In the genomic region with DNA sequence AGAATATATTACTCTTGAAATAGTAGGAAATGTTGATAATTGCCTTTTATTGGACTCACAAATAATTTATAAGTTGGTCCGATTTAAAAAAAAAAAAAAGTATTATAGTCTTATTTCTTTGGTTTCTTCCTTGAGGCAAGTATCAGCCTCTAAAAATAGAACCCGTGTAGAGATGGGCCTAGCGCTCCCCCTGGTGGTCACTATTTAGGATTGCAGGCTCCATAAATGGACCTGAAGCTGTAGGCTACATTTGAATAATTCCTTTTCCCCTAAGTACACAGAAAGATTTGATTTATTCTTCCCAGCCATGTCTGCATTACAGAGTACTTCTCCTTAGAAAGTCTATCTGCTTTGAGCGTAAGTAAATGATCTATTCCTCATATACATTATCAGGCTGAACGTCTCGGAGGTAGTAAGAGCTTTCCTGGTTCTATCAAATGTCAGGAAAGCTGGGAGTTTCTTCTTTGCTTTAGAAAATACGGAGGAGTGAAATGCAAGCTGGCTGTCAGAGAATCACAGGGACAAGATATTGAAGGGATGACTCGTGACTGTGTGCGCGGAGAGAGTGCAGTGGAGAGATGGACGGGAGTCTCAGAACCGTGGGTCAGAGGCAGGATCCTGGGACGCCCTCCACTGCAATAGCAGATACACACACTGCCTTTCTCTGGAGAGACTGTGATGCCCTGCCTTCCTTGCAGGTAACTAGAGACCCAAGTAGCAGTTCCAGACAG, we compare ENCODE assay signal across 10 mouse cellular contexts. TPM values are rescaled to one million over a fixed set of nuclear protein-coding genes. Genes with fewer than 3 reads are reported as not detected.
DNase-seq lines count a peak whose midpoint lies in the region; ATAC-seq and TF ChIP-seq lines count a peak whose summit lies in the region.
"Had no signal": no experiment of that assay in that cellular context is flagged by ENCODE, and none has a peak within 500 bp of the region (broad histone marks: within the 10 kb centered on the region; RNA-seq: fewer than 3 reads in every experiment).

No protein-coding gene starts in this region.

- no peak for ATAC-seq in hindbrain, postnatal 0 days

- intact Hi-C loops in left cerebral cortex, postnatal 4 days (cut with DNase I): loop anchor here (5.0 to 10.0 kb wide), 2 partner anchors 379 to 527 kb away; no protein-coding TSS in a partner anchor

- no peak overlapping the region for H3K4me2 ChIP-seq in hindbrain, postnatal 0 days (ENCODE audit: low read depth, low read length)
- H3K4me2 ChIP-seq: liver, embryonic 13.5 days had no signal

- no peak for TF ChIP-seq POLR2A in embryonic fibroblast, embryonic 13.5 days (IDR thresholded peaks at IDR 0.05; ENCODE audit: low read depth, low read length)

- H3K36me3 ChIP-seq in hindbrain, postnatal 0 days (ENCODE audit: insufficient read depth, low read length): no peaks in the 10 kb centered on the region
- H3K36me3 ChIP-seq: liver, embryonic 13.5 days had no signal

- no peaks in the 10 kb centered on the region for H3K27me3 ChIP-seq in hindbrain, postnatal 0 days (ENCODE audit: insufficient read depth, low read length)
- H3K27me3 ChIP-seq: liver, embryonic 13.5 days had no signal

- peak; percentile 9; the same call in 1 of the 2 replicates for TF ChIP-seq CTCF in embryonic fibroblast, embryonic 13.5 days (IDR thresholded peaks at IDR 0.05; ENCODE audit: borderline replicate concordance, insufficient read depth, low read length)
- peak; percentile 92 for TF ChIP-seq CTCF in hindbrain, postnatal 0 days (IDR thresholded peaks at IDR 0.05; ENCODE audit: low read depth)

- no peaks in the 10 kb centered on the region for H3K4me1 ChIP-seq in embryonic fibroblast, embryonic 13.5 days (ENCODE audit: control insufficient read depth, insufficient read depth, low read length)
- H3K4me1 ChIP-seq in hindbrain, postnatal 0 days (ENCODE audit: insufficient read depth, low read length): 0 out of 2 replicates have a peak, but pooled peaks cover 2% of the 10 kb centered on the region
- H3K4me1 ChIP-seq: liver, embryonic 13.5 days had no signal

- peak; percentile 45 to 75 for DNase-seq in adrenal gland, adult (ENCODE audit: inconsistent age in 2 of 2, low spot score in 1 of 2)
- no peak for DNase-seq in adrenal gland, postnatal 4 days (ENCODE audit: low spot score in 2 of 2)
- DNase-seq in 416B (ENCODE audit: low read depth): peak; percentile 48
- DNase-seq in brain, adult 2 months (ENCODE audit: low read depth, low spot score): peak; percentile 91
- peak; percentile 85 for DNase-seq in hindbrain, postnatal 0 days (ENCODE audit: low spot score)
- DNase-seq in left cerebral cortex, postnatal 4 days: peak; percentile 47
- DNase-seq in retina, postnatal 7 days (ENCODE audit: low read depth, low spot score): peak; percentile 41
- DNase-seq: liver, embryonic 13.5 days had no signal

- H3K9ac ChIP-seq in hindbrain, postnatal 0 days (replicated peaks; ENCODE audit: low read length): no peak overlapping the region
- H3K9ac ChIP-seq: liver, embryonic 13.5 days had no signal

- 54% methylated on average over 13 of the region's 13 CpGs for WGBS in hindbrain, postnatal 0 days

- H3K9me3 ChIP-seq in hindbrain, postnatal 0 days (ENCODE audit: low read length): no peaks in the 10 kb centered on the region
- H3K9me3 ChIP-seq: liver, embryonic 13.5 days had no signal

- no peak overlapping the region for H3K4me3 ChIP-seq in embryonic fibroblast, embryonic 13.5 days (ENCODE audit: insufficient read depth, low read length)
- no peak overlapping the region for H3K4me3 ChIP-seq in hindbrain, postnatal 0 days (ENCODE audit: low read length)
- H3K4me3 ChIP-seq: liver, embryonic 13.5 days had no signal

- no peak overlapping the region for H3K27ac ChIP-seq in embryonic fibroblast, embryonic 13.5 days (ENCODE audit: insufficient read depth, low read length)
- no peak overlapping the region for H3K27ac ChIP-seq in hindbrain, postnatal 0 days
- H3K27ac ChIP-seq: liver, embryonic 13.5 days had no signal

RNA-seq across cellular contexts. Expression of gene C8a, which starts 18.0 kb away (rescaled TPM):
- 10 to 100 TPM in 1 of 2 experiments, under 1 TPM in 1; 0.48 to 15.3 TPM for total RNA-seq in adrenal gland, postnatal 4 days (2021)
- polyA plus RNA-seq in embryonic fibroblast, embryonic 13.5 days (2011; ENCODE audit: insufficient read length, low read depth, missing spikeins): not detected in 2 replicates
- not detected in 2 replicates for total RNA-seq in hindbrain, postnatal 0 days (2014; rRNA removed)
- 0.04 TPM in 1 of 2 replicates, not detected in the other for polyA plus RNA-seq in hindbrain, postnatal 0 days (2015; fragmentation: Nextera tagmentation; extraction: Ambion mirVana)
- not detected for total RNA-seq in left cerebral cortex, postnatal 4 days (2021)

RNA-seq across cellular contexts. Expression of gene Fyb2, which starts 19.1 kb away (rescaled TPM):
- total RNA-seq in adrenal gland, postnatal 4 days (2021): under 1 TPM; 0.34 to 0.51 TPM
- 0.33 and 1.2 TPM in 2 replicates for polyA plus RNA-seq in embryonic fibroblast, embryonic 13.5 days (2011; ENCODE audit: insufficient read length, low read depth, missing spikeins)
- 0.05 TPM in 1 of 2 replicates, not detected in the other for total RNA-seq in hindbrain, postnatal 0 days (2014; rRNA removed)
- 0.16 and 0.21 TPM in 2 replicates for polyA plus RNA-seq in hindbrain, postnatal 0 days (2015; fragmentation: Nextera tagmentation; extraction: Ambion mirVana)
- total RNA-seq in left cerebral cortex, postnatal 4 days (2021): under 1 TPM; 0.50 to 0.74 TPM

RNA-seq across cellular contexts. Expression of gene Gm17662, which starts 37.0 kb away (rescaled TPM):
- not detected for total RNA-seq in adrenal gland, postnatal 4 days (2021)
- not detected in 2 replicates for polyA plus RNA-seq in embryonic fibroblast, embryonic 13.5 days (2011; ENCODE audit: insufficient read length, low read depth, missing spikeins)
- not detected in 2 replicates for total RNA-seq in hindbrain, postnatal 0 days (2014; rRNA removed)
- not detected in 2 replicates for polyA plus RNA-seq in hindbrain, postnatal 0 days (2015; fragmentation: Nextera tagmentation; extraction: Ambion mirVana)
- total RNA-seq in left cerebral cortex, postnatal 4 days (2021): not detected
- polyA plus RNA-seq: liver, embryonic 13.5 days; stomach, embryonic 16.5 days had no signal

Comparison
In these comparisons a context has a peak if more than half of its experiments do, and no peak if none do; other contexts are left out.
1. DNase-seq: peak in adrenal gland, adult (2 of 2), 416B (single experiment), brain, adult 2 months (single experiment), hindbrain, postnatal 0 days (single experiment), left cerebral cortex, postnatal 4 days (single experiment) and retina, postnatal 7 days (single experiment); none in adrenal gland, postnatal 4 days (0 of 2).